Comparison of ENCODE assay signal across 12 mouse cellular contexts in genomic region chr5:13585559-13586207, GRCm38 (mm10).
A peak's percentile ranks its signal among the peaks of the same experiment; 100 is the strongest.
DNase-seq lines count a peak whose midpoint lies in the region; ATAC-seq and TF ChIP-seq lines count a peak whose summit lies in the region.
"Had no signal": no experiment of that assay in that cellular context is flagged by ENCODE, and none has a peak within 500 bp of the region (broad histone marks: within the 10 kb centered on the region; RNA-seq: fewer than 3 reads in every experiment).

No protein-coding gene starts in this region.

- ATAC-seq in intestine, postnatal 0 days: no peak
- ATAC-seq in intestine, embryonic 15.5 days: no peak
- ATAC-seq in stomach, postnatal 0 days (ENCODE audit: low FRiP score, low TSS enrichment): no peak
- no peak; the same call in 1 of the 2 replicates for ATAC-seq in neural tube, embryonic 15.5 days (ENCODE audit: low FRiP score)

- TF ChIP-seq CTCF in intestine, postnatal 0 days (IDR thresholded peaks at IDR 0.05; ENCODE audit: low read depth): peak; percentile 55
- peak; percentile 74 for TF ChIP-seq CTCF in stomach, postnatal 0 days (IDR thresholded peaks at IDR 0.05; ENCODE audit: low read depth)

- no peak for TF ChIP-seq EP300 in stomach, postnatal 0 days (optimal IDR thresholded peaks at IDR 0.05)

- H3K27ac ChIP-seq in intestine, postnatal 0 days (ENCODE audit: low read depth, low read length): no peak overlapping the region
- no peak overlapping the region for H3K27ac ChIP-seq in intestine, embryonic 15.5 days
- H3K27ac ChIP-seq in stomach, postnatal 0 days (replicated peaks): no peak overlapping the region
- H3K27ac ChIP-seq in neural tube, embryonic 15.5 days (replicated peaks): no peak overlapping the region
- H3K27ac ChIP-seq: embryonic facial prominence, embryonic 13.5 days; liver, embryonic 14.5 days had no signal

- no peaks in the 10 kb centered on the region for H3K9me3 ChIP-seq in intestine, postnatal 0 days (ENCODE audit: control insufficient read depth)
- H3K9me3 ChIP-seq in intestine, embryonic 15.5 days: no peaks in the 10 kb centered on the region
- no peaks in the 10 kb centered on the region for H3K9me3 ChIP-seq in stomach, postnatal 0 days (ENCODE audit: control insufficient read depth, low read length)
- H3K9me3 ChIP-seq in neural tube, embryonic 15.5 days (replicated peaks): no peaks in the 10 kb centered on the region
- H3K9me3 ChIP-seq: embryonic facial prominence, embryonic 13.5 days had no signal

- no peaks in the 10 kb centered on the region for H3K4me1 ChIP-seq in intestine, postnatal 0 days (replicated peaks; ENCODE audit: control insufficient read depth, insufficient read depth, low read length)
- no peaks in the 10 kb centered on the region for H3K4me1 ChIP-seq in intestine, embryonic 15.5 days (replicated peaks)
- no peaks in the 10 kb centered on the region for H3K4me1 ChIP-seq in stomach, postnatal 0 days (replicated peaks; ENCODE audit: control insufficient read depth, insufficient read depth)
- H3K4me1 ChIP-seq in neural tube, embryonic 15.5 days: no peaks in the 10 kb centered on the region
- H3K4me1 ChIP-seq: embryonic facial prominence, embryonic 13.5 days had no signal

- no peak overlapping the region for H3K4me2 ChIP-seq in intestine, postnatal 0 days (replicated peaks; ENCODE audit: low read depth)
- no peak overlapping the region for H3K4me2 ChIP-seq in intestine, embryonic 15.5 days (replicated peaks)
- H3K4me2 ChIP-seq in stomach, postnatal 0 days (replicated peaks; ENCODE audit: low read depth): no peak overlapping the region
- H3K4me2 ChIP-seq in neural tube, embryonic 15.5 days: no peak overlapping the region
- H3K4me2 ChIP-seq: embryonic facial prominence, embryonic 13.5 days had no signal

- no peak overlapping the region for H3K4me3 ChIP-seq in intestine, postnatal 0 days (ENCODE audit: low read depth, low read length)
- H3K4me3 ChIP-seq in intestine, embryonic 15.5 days (replicated peaks): no peak overlapping the region
- no peak overlapping the region for H3K4me3 ChIP-seq in stomach, postnatal 0 days (ENCODE audit: low read depth, low read length)
- no peak overlapping the region for H3K4me3 ChIP-seq in neural tube, embryonic 15.5 days (replicated peaks)
- H3K4me3 ChIP-seq: embryonic facial prominence, embryonic 13.5 days had no signal

- no peaks in the 10 kb centered on the region for H3K27me3 ChIP-seq in intestine, postnatal 0 days (replicated peaks; ENCODE audit: control insufficient read depth, insufficient read depth, low read length)
- H3K27me3 ChIP-seq in intestine, embryonic 15.5 days (replicated peaks): no peaks in the 10 kb centered on the region
- no peaks in the 10 kb centered on the region for H3K27me3 ChIP-seq in stomach, postnatal 0 days (ENCODE audit: control insufficient read depth, insufficient read depth, low read length)
- H3K27me3 ChIP-seq in neural tube, embryonic 15.5 days (replicated peaks): no peaks in the 10 kb centered on the region
- H3K27me3 ChIP-seq: embryonic facial prominence, embryonic 13.5 days had no signal

- DNase-seq in cerebellum, postnatal 10 days: peak; percentile 39 to 51
- no peak for DNase-seq in cerebellum, adult 18-20 months
- peak; percentile 6 for DNase-seq in right cerebral cortex, adult 18-20 months
- no peak for DNase-seq in right cerebral cortex, postnatal 25 days
- no peak for DNase-seq in stomach, postnatal 0 days (ENCODE audit: low spot score)
- DNase-seq: adrenal gland, postnatal 25 days; kidney, postnatal 25 days had no signal

- H3K9ac ChIP-seq in intestine, postnatal 0 days (ENCODE audit: low read depth, low read length): no peak overlapping the region
- no peak overlapping the region for H3K9ac ChIP-seq in intestine, embryonic 15.5 days
- H3K9ac ChIP-seq in stomach, postnatal 0 days (ENCODE audit: low read length): no peak overlapping the region
- H3K9ac ChIP-seq in neural tube, embryonic 15.5 days (replicated peaks): no peak overlapping the region
- H3K9ac ChIP-seq: embryonic facial prominence, embryonic 13.5 days; liver, embryonic 14.5 days had no signal

- no peaks in the 10 kb centered on the region for H3K36me3 ChIP-seq in intestine, postnatal 0 days (ENCODE audit: control insufficient read depth, insufficient read depth)
- no peaks in the 10 kb centered on the region for H3K36me3 ChIP-seq in intestine, embryonic 15.5 days
- no peaks in the 10 kb centered on the region for H3K36me3 ChIP-seq in stomach, postnatal 0 days (ENCODE audit: control insufficient read depth, insufficient read depth, low read length)
- H3K36me3 ChIP-seq in neural tube, embryonic 15.5 days: no peaks in the 10 kb centered on the region
- H3K36me3 ChIP-seq: embryonic facial prominence, embryonic 13.5 days had no signal

Comparison
In these comparisons a context has a peak if more than half of its experiments do, and no peak if none do; other contexts are left out.
1. DNase-seq: peak in cerebellum, postnatal 10 days (2 of 2) and right cerebral cortex, adult 18-20 months (single experiment); none in cerebellum, adult 18-20 months (0 of 2), right cerebral cortex, postnatal 25 days (single experiment) and stomach, postnatal 0 days (single experiment).